Mouse (Mus musculus) A20 (cell line): ENCODE results near the gene Gm37240.
A peak's percentile ranks its signal among the peaks of the same experiment; 100 is the strongest.

Source experiments
- DNase-seq: peaks from one replicate; pipeline ENCODE4 v3.0.0-alpha.2; 2011; ENCODE audit warnings: low read depth, low spot score

Gene Gm37240

GRCm38 (mm10) chr3:85195068-85195481 is 692.2 kb downstream of the Gm37240 start:
- DNase-seq, result peak; percentile 74

- no peak for DNase-seq
Measured at GRCm38 (mm10) chr3:85189791-85190190, 697.5 kb downstream of the Gm37240 start.

- DNase-seq, result no peak
Measured at GRCm38 (mm10) chr3:85188364-85188763, 699.0 kb downstream of the Gm37240 start.

GRCm38 (mm10) chr3:85186661-85187076 is 700.6 kb downstream of the Gm37240 start:
- DNase-seq, result no peak

GRCm38 (mm10) chr3:85185827-85186226 is 701.5 kb downstream of the Gm37240 start:
- DNase-seq, result no peak

GRCm38 (mm10) chr3:85184916-85185315 is 702.4 kb downstream of the Gm37240 start:
- no peak for DNase-seq

- DNase-seq, result no peak
Measured at GRCm38 (mm10) chr3:85184151-85184550, 703.2 kb downstream of the Gm37240 start.

- DNase-seq, result no peak
Measured at GRCm38 (mm10) chr3:85176736-85177135, 710.6 kb downstream of the Gm37240 start.

GRCm38 (mm10) chr3:85174542-85175469 is 712.5 kb downstream of the Gm37240 start:
- no peak for DNase-seq

- no peak for DNase-seq
Measured at GRCm38 (mm10) chr3:85173441-85174071, 713.8 kb downstream of the Gm37240 start.

- no peak for DNase-seq
Measured at GRCm38 (mm10) chr3:85172532-85172931, 714.8 kb downstream of the Gm37240 start.

GRCm38 (mm10) chr3:85172096-85172495 is 715.2 kb downstream of the Gm37240 start:
- DNase-seq, result no peak

- no peak for DNase-seq
Measured at GRCm38 (mm10) chr3:85168816-85169215, 718.5 kb downstream of the Gm37240 start.

- DNase-seq, result no peak
Measured at GRCm38 (mm10) chr3:85164931-85165330, 722.4 kb downstream of the Gm37240 start.

GRCm38 (mm10) chr3:85163396-85163795 is 723.9 kb downstream of the Gm37240 start:
- no peak for DNase-seq

GRCm38 (mm10) chr3:85162430-85162829 is 724.9 kb downstream of the Gm37240 start:
- DNase-seq, result no peak

GRCm38 (mm10) chr3:85160816-85161215 is 726.5 kb downstream of the Gm37240 start:
- DNase-seq, result no peak

GRCm38 (mm10) chr3:85159631-85160030 is 727.7 kb downstream of the Gm37240 start:
- no peak for DNase-seq

GRCm38 (mm10) chr3:85148816-85149215 is 738.5 kb downstream of the Gm37240 start:
- no peak for DNase-seq

GRCm38 (mm10) chr3:85148038-85148550 is 739.2 kb downstream of the Gm37240 start:
- no peak for DNase-seq

GRCm38 (mm10) chr3:85145568-85145967 is 741.8 kb downstream of the Gm37240 start:
- DNase-seq, result no peak

- no peak for DNase-seq
Measured at GRCm38 (mm10) chr3:85145076-85145475, 742.2 kb downstream of the Gm37240 start.

- DNase-seq, result no peak
Measured at GRCm38 (mm10) chr3:85144425-85144824, 742.9 kb downstream of the Gm37240 start.
